Mouse (Mus musculus): ENCODE measurements at regions not wholly inside any gene's neighbourhood (a gene's known extent, or its start where the extent isn't known, plus 50 kb on each side); places are given as distances from the start of the nearest gene placed in this dataset.

- TF ChIP-seq CTCF (IDR thresholded peaks at IDR 0.05; ENCODE audit: extremely low read depth, insufficient read depth, low read length) (no peak), POLR2A (IDR thresholded peaks at IDR 0.05; ENCODE audit: extremely low read depth, insufficient read depth, low read length) (no peak)
Measured at GRCm38 (mm10) chr19:36191641-36192040, 71.7 kb upstream of the Ankrd1 start.
